Mouse (Mus musculus): ENCODE results near the gene Gm1979.
"Not testable (repeated sequence)": the region's sequence is repeated elsewhere in the genome, so short reads cannot be mapped to it uniquely, and the experiment has no call there.

Gene Gm1979

GRCm38 (mm10) chr5:26004698-26005097 is at the start of gene Gm1979:
TSS of gene Gm1979 (minus strand) at chr5:26004798.
- in situ Hi-C loops (cut with MseI, MboI): not testable (repeated sequence)

DNA sequence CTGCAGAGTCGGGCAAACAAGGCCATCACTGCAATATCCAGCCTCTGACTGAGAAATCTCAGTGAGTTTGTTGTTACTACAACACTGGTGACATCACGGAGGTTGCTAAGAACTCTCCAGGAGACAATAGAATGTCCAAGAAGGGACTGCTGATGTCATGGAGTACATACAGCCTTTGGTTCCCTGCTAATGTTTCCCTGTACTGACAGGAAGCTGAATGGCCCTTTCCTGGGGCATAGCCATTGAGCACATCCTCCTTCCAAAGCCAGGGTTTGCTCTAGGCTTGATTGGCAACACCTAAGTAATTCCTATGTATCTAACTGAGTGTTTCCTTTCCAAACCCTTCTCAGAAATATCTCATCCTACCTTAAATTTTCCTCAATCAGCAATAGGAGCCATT is 34.9 kb upstream of the Gm1979 start, which contains the start of gene Speer4a:
TSS of gene Speer4a (minus strand) at position 101 of the 400 bp plus-strand sequence.
- in situ Hi-C loops (cut with MseI, MboI): not testable (repeated sequence)

DNA sequence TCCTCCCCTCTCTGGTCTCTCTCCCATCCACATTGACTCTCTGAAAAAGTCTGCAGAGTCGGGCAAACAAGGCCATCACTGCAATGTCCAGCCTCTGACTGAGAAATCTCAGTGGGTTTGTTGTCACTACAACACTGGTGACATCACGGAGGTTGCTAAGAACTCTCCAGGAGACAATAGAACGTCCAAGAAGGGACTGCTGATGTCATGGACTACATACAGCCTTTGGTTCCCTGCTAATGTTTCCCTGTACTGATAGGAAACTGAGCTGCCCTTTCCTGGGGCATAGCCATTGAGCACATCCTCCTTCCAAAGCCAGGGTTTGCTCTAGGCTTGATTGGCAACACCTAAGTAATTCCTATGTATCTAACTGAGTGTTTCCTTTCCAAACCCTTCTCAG is 18.2 kb upstream of the Gm1979 start, which contains the start of gene Gm5862:
TSS of gene Gm5862 (minus strand) at position 101 of the 400 bp plus-strand sequence.
- in situ Hi-C loops (cut with MseI, MboI): not testable (repeated sequence)

DNA sequence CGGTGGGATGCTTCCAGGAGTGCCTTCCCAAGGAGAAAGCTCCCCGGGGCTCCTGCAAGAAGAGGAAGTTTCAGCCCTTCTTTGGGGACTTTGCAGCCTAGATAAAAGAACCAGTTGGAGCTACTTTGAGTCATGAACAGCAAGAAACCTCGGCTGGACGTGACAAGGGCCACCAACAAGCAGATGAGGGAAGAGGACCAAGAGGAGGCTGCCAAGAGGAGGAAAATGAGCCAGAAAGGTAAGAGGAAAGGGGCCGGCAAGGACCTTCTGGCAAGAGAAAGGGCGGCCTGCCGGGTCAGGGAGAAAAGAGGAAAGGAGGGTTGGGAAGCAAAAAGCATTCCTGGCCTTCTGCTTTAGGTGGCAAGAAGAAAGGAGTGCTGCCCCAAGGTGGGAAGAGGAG is 3.1 kb upstream of the Gm1979 start:
- in situ Hi-C loops (cut with MseI, MboI): not testable (repeated sequence)

- in situ Hi-C loops (cut with MseI, MboI): not testable (repeated sequence)
These were observed 2.5 kb upstream of the Gm1979 start for GRCm38 (mm10) chr5:26006937-26007695.

DNA sequence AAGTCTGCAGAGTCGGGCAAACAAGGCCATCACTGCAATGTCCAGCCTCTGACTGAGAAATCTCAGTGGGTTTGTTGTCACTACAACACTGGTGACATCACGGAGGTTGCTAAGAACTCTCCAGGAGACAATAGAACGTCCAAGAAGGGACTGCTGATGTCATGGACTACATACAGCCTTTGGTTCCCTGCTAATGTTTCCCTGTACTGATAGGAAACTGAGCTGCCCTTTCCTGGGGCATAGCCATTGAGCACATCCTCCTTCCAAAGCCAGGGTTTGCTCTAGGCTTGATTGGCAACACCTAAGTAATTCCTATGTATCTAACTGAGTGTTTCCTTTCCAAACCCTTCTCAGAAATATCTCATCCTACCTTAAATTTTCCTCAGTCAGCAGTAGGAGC is 16.0 kb downstream of the Gm1979 start, which contains the start of gene Gm21698:
TSS of gene Gm21698 (minus strand) at position 101 of the 400 bp plus-strand sequence.
- in situ Hi-C loops (cut with MseI, MboI): not testable (repeated sequence)

GRCm38 (mm10) chr5:25972563-25972962 is 32.0 kb downstream of the Gm1979 start, which contains the start of gene Gm21680:
TSS of gene Gm21680 (minus strand) at chr5:25972663.
- in situ Hi-C loops (cut with MseI, MboI): not testable (repeated sequence)

- in situ Hi-C loops (cut with MseI, MboI): not testable (repeated sequence)
These were observed 47.5 kb downstream of the Gm1979 start for GRCm38 (mm10) chr5:25957050-25957449.

DNA sequence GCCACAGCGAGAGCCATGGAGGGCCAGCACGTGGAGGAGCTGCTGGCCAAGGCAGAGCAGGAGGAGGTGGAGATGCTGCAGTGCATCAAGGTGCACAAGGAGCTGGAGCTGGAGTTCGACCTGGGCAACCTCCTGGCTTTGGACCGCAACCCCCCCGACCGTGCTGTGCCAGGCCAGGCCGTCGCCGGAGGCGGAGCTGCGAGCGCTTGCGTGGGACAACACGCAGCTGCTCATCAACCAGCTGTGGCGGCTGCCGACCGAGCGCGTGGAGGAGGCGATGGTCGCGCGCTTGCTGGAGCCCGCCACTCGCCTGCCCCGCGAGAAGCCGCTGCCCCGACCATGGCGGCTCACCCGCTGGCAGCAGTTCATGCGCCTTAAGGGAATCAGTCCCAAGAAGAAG is 48.0 kb downstream of the Gm1979 start:
- in situ Hi-C loops (cut with MseI, MboI): not testable (repeated sequence)

GRCm38 (mm10) chr5:25954317-25954716 is 50.3 kb downstream of the Gm1979 start, which contains the start of gene Gm21671:
TSS of gene Gm21671 (minus strand) at chr5:25954417.
- in situ Hi-C loops (cut with MseI, MboI): not testable (repeated sequence)

Measured in mouse trophoblast stem cell (cell line).